Mouse (Mus musculus) E14TG2a.4 (cell line): Measurements from ENCODE around the gene Gper1.

Source experiments
- CTCF ChIP-seq: conservative IDR thresholded peaks from 2 replicates; pipeline ENCODE4 v1.5.1; 2014; ENCODE audit warnings: low read length
- NANOG ChIP-seq: IDR thresholded peaks from 2 replicates; pipeline ENCODE4 v1.6.1; 2014; ENCODE audit warnings: borderline replicate concordance, low read length, mixed read lengths
- POU5F1 ChIP-seq: IDR thresholded peaks from 2 replicates; pipeline ENCODE4 v1.6.1; 2014; ENCODE audit warnings: low read length, borderline replicate concordance

- TF ChIP-seq CTCF (no peak), NANOG (no peak), POU5F1 (no peak)
These were observed 27.4 kb upstream of the Gper1 start for GRCm38 (mm10) chr5:139395528-139395927.
